Mouse (Mus musculus) stomach, postnatal 0 days (tissue): ENCODE data around the gene Gcsh.

ENCODE experiments used
- CTCF ChIP-seq: IDR thresholded peaks from 2 replicates; pipeline ENCODE4 v1.5.1; 2016; ENCODE audit warnings: antibody characterized with exemption, low read depth, mild to moderate bottlenecking, moderate library complexity
- EP300 ChIP-seq: optimal IDR thresholded peaks from 2 replicates; pipeline ENCODE3; 2016; ENCODE audit warnings: antibody characterized with exemption

DNA sequence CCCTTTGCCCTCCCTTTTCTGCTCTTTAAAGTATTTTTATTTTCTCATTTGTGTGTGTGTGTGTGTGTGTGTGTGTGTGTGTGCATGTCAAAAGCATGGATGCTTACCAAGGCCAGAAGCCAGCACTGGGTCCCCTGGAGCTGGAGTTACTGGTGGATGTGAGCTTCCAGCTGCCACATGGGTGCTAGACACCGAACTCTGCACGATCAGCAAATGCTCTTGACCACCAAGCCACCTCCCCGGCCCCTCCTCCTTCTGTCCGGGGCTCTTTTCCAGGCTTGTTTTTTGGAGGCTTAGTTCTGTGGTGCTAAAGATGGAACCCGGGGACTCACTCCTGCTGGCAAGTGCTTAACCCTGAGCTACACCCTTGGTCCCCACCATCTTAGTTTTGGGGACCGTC is 46.5 kb downstream of the Gcsh start:
- TF ChIP-seq EP300 (no peak), CTCF (no peak)
